Mouse (Mus musculus): ENCODE results near the gene Zzef1.

Zzef1 gene

GRCm38 (mm10) chr11:72952697-72953096, 156.7 kb downstream of the Zzef1 start:
- no peak for ATAC-seq (ENCODE audit: insufficient number of reproducible peaks, low FRiP score, low TSS enrichment)

- no peak for ATAC-seq (ENCODE audit: insufficient number of reproducible peaks, low FRiP score, low TSS enrichment)
Observed at GRCm38 (mm10) chr11:72953116-72953439, 157.1 kb downstream of the Zzef1 start.

GRCm38 (mm10) chr11:72953440-72954151, 157.6 kb downstream of the Zzef1 start:
- ATAC-seq (ENCODE audit: insufficient number of reproducible peaks, low FRiP score, low TSS enrichment), result no peak

- ATAC-seq (ENCODE audit: insufficient number of reproducible peaks, low FRiP score, low TSS enrichment), result no peak
Observed at GRCm38 (mm10) chr11:72954216-72954615, 158.2 kb downstream of the Zzef1 start.

- no peak for ATAC-seq (ENCODE audit: insufficient number of reproducible peaks, low FRiP score, low TSS enrichment)
Observed at GRCm38 (mm10) chr11:72955339-72955974, 159.4 kb downstream of the Zzef1 start.

GRCm38 (mm10) chr11:72957318-72957717, 161.3 kb downstream of the Zzef1 start:
- ATAC-seq (ENCODE audit: insufficient number of reproducible peaks, low FRiP score, low TSS enrichment), result no peak

GRCm38 (mm10) chr11:72959924-72960679, 164.1 kb downstream of the Zzef1 start:
- ATAC-seq (ENCODE audit: insufficient number of reproducible peaks, low FRiP score, low TSS enrichment), result no peak

GRCm38 (mm10) chr11:72960723-72961071, 164.7 kb downstream of the Zzef1 start:
- no peak for ATAC-seq (ENCODE audit: insufficient number of reproducible peaks, low FRiP score, low TSS enrichment)

GRCm38 (mm10) chr11:72961072-72961980, 165.3 kb downstream of the Zzef1 start, which contains the start of gene Atp2a3:
Atp2a3 (plus strand) TSS chr11:72961169.
- no peak for ATAC-seq (ENCODE audit: insufficient number of reproducible peaks, low FRiP score, low TSS enrichment)

- no peak for ATAC-seq (ENCODE audit: insufficient number of reproducible peaks, low FRiP score, low TSS enrichment)
Observed at GRCm38 (mm10) chr11:72962378-72962777, 166.4 kb downstream of the Zzef1 start.

- no peak for ATAC-seq (ENCODE audit: insufficient number of reproducible peaks, low FRiP score, low TSS enrichment)
Observed at GRCm38 (mm10) chr11:72963058-72963788, 167.2 kb downstream of the Zzef1 start.

GRCm38 (mm10) chr11:72963789-72964294, 167.8 kb downstream of the Zzef1 start:
- ATAC-seq (ENCODE audit: insufficient number of reproducible peaks, low FRiP score, low TSS enrichment), result no peak

- ATAC-seq (ENCODE audit: insufficient number of reproducible peaks, low FRiP score, low TSS enrichment), result no peak
Observed at GRCm38 (mm10) chr11:72974995-72975503, 179.0 kb downstream of the Zzef1 start.

Data from cerebellum, adult (tissue).